Mouse (Mus musculus): ENCODE measurements around the gene Olfr106-ps. TPM values are rescaled to one million over a fixed set of nuclear protein-coding genes. Genes with fewer than 3 reads are reported as not detected.

The Olfr106-ps gene
- total RNA-seq (2021), result not detected
- long read RNA-seq, experiment 1, result 0 reads
- long read RNA-seq, experiment 2, result 0 reads

GRCm38 (mm10) chr17:37390093-37390492, at the start of gene Olfr106-ps:
Gene Olfr106-ps (plus strand): TSS chr17:37390393.
- DNase-seq (ENCODE audit: low spot score in 2 of 2), result no peak

GRCm38 (mm10) chr17:37359282-37359681, 30.9 kb upstream of the Olfr106-ps start, which contains the start of gene Olfr104-ps:
Gene Olfr104-ps (plus strand): TSS chr17:37359582.
- no peak for DNase-seq (ENCODE audit: low spot score in 2 of 2)

GRCm38 (mm10) chr17:37378733-37379132, 11.5 kb upstream of the Olfr106-ps start, which contains the start of gene Olfr105-ps:
Gene Olfr105-ps (plus strand): TSS chr17:37379033.
- no peak for DNase-seq (ENCODE audit: low spot score in 2 of 2)

GRCm38 (mm10) chr17:37398926-37399325, 8.7 kb downstream of the Olfr106-ps start, which contains the start of gene Olfr107:
Gene Olfr107 (plus strand): TSS chr17:37399226.
- no peak for DNase-seq (ENCODE audit: low spot score in 2 of 2)

- no peak for DNase-seq (ENCODE audit: low spot score in 2 of 2)
These were observed 23.2 kb downstream of the Olfr106-ps start for GRCm38 (mm10) chr17:37413380-37413779.

- DNase-seq (ENCODE audit: low spot score in 2 of 2), result no peak
These were observed 55.0 kb downstream of the Olfr106-ps start, which contains the start of gene Olfr108 for GRCm38 (mm10) chr17:37445180-37445579. Gene Olfr108 (plus strand): TSS chr17:37445480.

Other genes starting within 250 kb of the Olfr106-ps start
- gene Olfr93, start 228.9 kb upstream of the Olfr106-ps start, total RNA-seq (2021), result not detected
- not detected for gene Ubd, start 196.5 kb upstream of the Olfr106-ps start, total RNA-seq (2021)
- gene Olfr94, start 189.4 kb upstream of the Olfr106-ps start, total RNA-seq (2021), result not detected
- gene Olfr95, start 177.3 kb upstream of the Olfr106-ps start, total RNA-seq (2021), result not detected
- gene Olfr96, start 170.2 kb upstream of the Olfr106-ps start, total RNA-seq (2021), result not detected
- gene Olfr97, start 153.1 kb upstream of the Olfr106-ps start, total RNA-seq (2021), result not detected
- not detected for gene Olfr98, start 126.6 kb upstream of the Olfr106-ps start, total RNA-seq (2021)
- gene H2-M3, start 120.2 kb upstream of the Olfr106-ps start, total RNA-seq (2021), result 1 to 10 TPM; 1.6 to 2.1 TPM
- gene Olfr99, start 106.9 kb upstream of the Olfr106-ps start, total RNA-seq (2021), result not detected
- not detected for gene Olfr101, start 86.1 kb upstream of the Olfr106-ps start, total RNA-seq (2021)
- not detected for gene Olfr102, start 73.3 kb upstream of the Olfr106-ps start, total RNA-seq (2021)
- not detected for gene Olfr103, start 50.7 kb upstream of the Olfr106-ps start, total RNA-seq (2021)
- not detected for gene Olfr104-ps, start 30.8 kb upstream of the Olfr106-ps start, total RNA-seq (2021)
- not detected for gene Olfr105-ps, start 11.4 kb upstream of the Olfr106-ps start, total RNA-seq (2021)
- gene Olfr107, start 8.8 kb downstream of the Olfr106-ps start, total RNA-seq (2021), result not detected
- not detected for gene Olfr108, start 55.1 kb downstream of the Olfr106-ps start, total RNA-seq (2021)
- not detected for gene Olfr109, start 68.5 kb downstream of the Olfr106-ps start, total RNA-seq (2021)
- not detected for gene H2-M2, start 93.2 kb downstream of the Olfr106-ps start, total RNA-seq (2021)
- gene Olfr110, start 102.1 kb downstream of the Olfr106-ps start, total RNA-seq (2021), result not detected
- gene Olfr111, start 117.6 kb downstream of the Olfr106-ps start, total RNA-seq (2021), result not detected
- not detected for gene Olfr112, start 179.1 kb downstream of the Olfr106-ps start, total RNA-seq (2021)
- not detected for gene Olfr113, start 187.3 kb downstream of the Olfr106-ps start, total RNA-seq (2021)
- gene Olfr114, start 202.3 kb downstream of the Olfr106-ps start, total RNA-seq (2021), result not detected
- gene Olfr115, start 236.7 kb downstream of the Olfr106-ps start, total RNA-seq (2021), result not detected
- gene Olfr116, start 236.8 kb downstream of the Olfr106-ps start, total RNA-seq (2021), result not detected

Data from gastrocnemius, postnatal 4 days (tissue).